15 mouse cellular contexts compared by ENCODE assay signal in the genomic region with DNA sequence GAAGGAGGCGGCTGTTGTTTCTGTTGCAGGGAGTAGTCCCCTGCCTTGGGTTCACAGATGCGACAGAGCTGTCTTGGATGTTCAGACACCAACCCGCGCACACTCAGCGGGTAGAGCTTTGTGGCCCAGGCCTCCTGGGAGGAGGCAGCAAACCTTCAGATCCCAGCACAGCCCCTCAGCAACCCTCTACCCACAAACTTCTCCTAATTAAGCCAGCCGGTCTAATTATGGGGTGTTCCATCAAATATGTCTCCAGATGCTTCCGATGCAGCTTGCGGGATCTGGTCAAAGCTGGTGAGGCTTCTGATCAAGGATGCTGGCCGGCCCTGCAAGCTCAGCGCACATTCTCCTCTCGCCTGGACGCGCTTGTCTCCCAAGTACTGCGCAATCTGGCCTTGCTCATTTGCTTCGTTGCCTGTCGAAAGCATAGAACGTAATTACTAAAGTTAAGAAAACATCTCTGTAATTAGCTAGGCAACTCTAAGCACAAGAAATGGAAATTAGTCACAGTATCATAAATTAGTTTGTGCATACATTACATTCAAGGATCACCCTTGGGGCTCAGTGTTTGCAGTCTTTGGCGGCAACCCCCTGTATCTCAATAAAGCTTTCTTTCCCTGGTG.
DNase-seq lines count a peak whose midpoint lies in the region; ATAC-seq and TF ChIP-seq lines count a peak whose summit lies in the region.
"Had no signal": no experiment of that assay in that cellular context is flagged by ENCODE, and none has a peak within 500 bp of the region (broad histone marks: within the 10 kb centered on the region; RNA-seq: fewer than 3 reads in every experiment).

No protein-coding gene starts in this region.

- H3K4me1 ChIP-seq in embryonic facial prominence, embryonic 13.5 days = peaks cover 9% of the 10 kb centered on the region
- H3K4me1 ChIP-seq in hindbrain, embryonic 13.5 days (replicated peaks) = peaks cover 37% of the 10 kb centered on the region
- peaks cover 4% of the 10 kb centered on the region; the same call in 1 of the 2 replicates for H3K4me1 ChIP-seq in midbrain, postnatal 0 days (ENCODE audit: insufficient read depth, low read length)
- H3K4me1 ChIP-seq: limb, embryonic 13.5 days had no signal

- H3K9ac ChIP-seq in embryonic facial prominence, embryonic 13.5 days = no peak overlapping the region
- peak overlapping the region; percentile 8; the same call in 1 of the 2 replicates for H3K9ac ChIP-seq in hindbrain, embryonic 13.5 days
- H3K9ac ChIP-seq in midbrain, postnatal 0 days (replicated peaks; ENCODE audit: low read length, poor library complexity, severe bottlenecking) = no peak overlapping the region
- H3K9ac ChIP-seq: limb, embryonic 13.5 days; liver, postnatal 0 days had no signal

- no peaks in the 10 kb centered on the region for H3K36me3 ChIP-seq in embryonic facial prominence, embryonic 13.5 days
- H3K36me3 ChIP-seq in hindbrain, embryonic 13.5 days = no peaks in the 10 kb centered on the region
- no peaks in the 10 kb centered on the region for H3K36me3 ChIP-seq in midbrain, postnatal 0 days (ENCODE audit: insufficient read depth, low read length)
- H3K36me3 ChIP-seq: limb, embryonic 13.5 days had no signal

- peak; percentile 14 for DNase-seq in brain, adult 2 months (ENCODE audit: low read depth, low spot score)
- no peak for DNase-seq in midbrain, postnatal 0 days (ENCODE audit: low spot score)
- DNase-seq in frontal cortex, adult 2 months (ENCODE audit: extremely low spot score in 1 of 2, low spot score in 1 of 2) = no peak
- DNase-seq in thymus, postnatal 14 days = no peak
- no peak for DNase-seq in ovary, postnatal 10 days (ENCODE audit: low spot score)
- DNase-seq: cerebellum, postnatal 25 days; heart, postnatal 36 days; kidney, adult 9 months; liver, postnatal 0 days; lung, postnatal 36 days; thymus, postnatal 36 days had no signal

- no peak for ATAC-seq in embryonic facial prominence, embryonic 13.5 days (ENCODE audit: insufficient number of reproducible peaks, insufficient read depth, low FRiP score, low TSS enrichment, low read depth)
- peak; percentile 57 for ATAC-seq in hindbrain, embryonic 13.5 days (ENCODE audit: low FRiP score)
- ATAC-seq in midbrain, postnatal 0 days (ENCODE audit: low FRiP score) = peak; percentile 47; the same call in 1 of the 2 replicates
- ATAC-seq: liver, postnatal 0 days had no signal

- H3K27me3 ChIP-seq in embryonic facial prominence, embryonic 13.5 days = no peaks in the 10 kb centered on the region; the same call in 1 of the 2 replicates
- peaks cover 14% of the 10 kb centered on the region; the same call in 1 of the 2 replicates for H3K27me3 ChIP-seq in hindbrain, embryonic 13.5 days
- H3K27me3 ChIP-seq in midbrain, postnatal 0 days (ENCODE audit: insufficient read depth, low read length) = no peaks in the 10 kb centered on the region
- H3K27me3 ChIP-seq: limb, embryonic 13.5 days had no signal

- no peak overlapping the region for H3K27ac ChIP-seq in embryonic facial prominence, embryonic 13.5 days
- peak overlapping the region; percentile 76 for H3K27ac ChIP-seq in hindbrain, embryonic 13.5 days
- no peak overlapping the region for H3K27ac ChIP-seq in midbrain, postnatal 0 days (ENCODE audit: low read depth, low read length)
- H3K27ac ChIP-seq: left cerebral cortex, adult 2 months; limb, embryonic 13.5 days had no signal

- H3K4me2 ChIP-seq in embryonic facial prominence, embryonic 13.5 days = peak overlapping the region; percentile 36
- peak overlapping the region; percentile 29 for H3K4me2 ChIP-seq in hindbrain, embryonic 13.5 days
- 0 out of 2 replicates have a peak overlapping the region, but pooled peaks have one; percentile 15 for H3K4me2 ChIP-seq in midbrain, postnatal 0 days (ENCODE audit: low read depth, low read length, poor library complexity, severe bottlenecking)
- H3K4me2 ChIP-seq: limb, embryonic 13.5 days had no signal

- 47% methylated on average over 18 of the region's 18 CpGs for WGBS in embryonic facial prominence, embryonic 13.5 days
- 43% methylated on average over 18 of the region's 18 CpGs for WGBS in hindbrain, embryonic 13.5 days
- WGBS in midbrain, postnatal 0 days = 46% methylated on average over 18 of the region's 18 CpGs

- no peak overlapping the region for H3K4me3 ChIP-seq in embryonic facial prominence, embryonic 13.5 days
- H3K4me3 ChIP-seq in hindbrain, embryonic 13.5 days = no peak overlapping the region
- H3K4me3 ChIP-seq in midbrain, postnatal 0 days (ENCODE audit: low read depth, low read length) = no peak overlapping the region
- H3K4me3 ChIP-seq: left cerebral cortex, adult 2 months; limb, embryonic 13.5 days had no signal

- no peaks in the 10 kb centered on the region for H3K9me3 ChIP-seq in embryonic facial prominence, embryonic 13.5 days
- H3K9me3 ChIP-seq in hindbrain, embryonic 13.5 days = no peaks in the 10 kb centered on the region
- no peaks in the 10 kb centered on the region for H3K9me3 ChIP-seq in midbrain, postnatal 0 days (ENCODE audit: low read length)
- H3K9me3 ChIP-seq: limb, embryonic 13.5 days had no signal

- no peak for TF ChIP-seq CTCF in midbrain, postnatal 0 days (IDR thresholded peaks at IDR 0.05)
